Mouse (Mus musculus): ENCODE measurements at regions not wholly inside any gene's neighbourhood (a gene's known extent, or its start where the extent isn't known, plus 50 kb on each side); places are given as distances from the start of the nearest gene placed in this dataset.

DNA sequence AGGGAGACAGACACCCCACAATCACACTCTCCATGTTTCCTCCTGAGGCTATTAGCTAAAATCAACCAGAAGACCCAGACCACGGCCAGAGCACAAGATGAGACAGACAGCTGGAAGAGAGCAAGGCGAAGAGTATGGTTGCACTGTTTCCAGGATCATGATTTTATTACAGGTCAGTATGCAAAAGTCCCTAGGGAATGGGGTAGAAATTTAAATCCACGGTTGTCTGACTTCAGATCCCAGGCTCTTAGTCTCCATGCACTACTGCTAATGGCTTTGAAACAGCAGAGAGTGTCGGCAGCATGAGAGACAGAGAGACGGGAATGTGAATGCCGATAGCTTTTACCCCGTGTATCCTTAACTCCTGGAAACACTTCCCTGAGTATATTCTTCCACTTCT lies 105.2 kb downstream of the Mettl11b start:
- dilution Hi-C loops (cut with MboI; ENCODE audit: extremely low pct_ligation_motif_present, extremely low pct_unique_long_range_greater_than_20kb, low sequenced_read_pairs) (no loop called here), in situ Hi-C loops (cut with MboI; ENCODE audit: low pct_ligation_motif_present, low pct_unique_long_range_greater_than_20kb, low sequenced_read_pairs) (no loop called here)
- H3K9ac ChIP-seq (ENCODE audit: insufficient read depth, low read depth): no peak overlapping the region
- H3K9me3 ChIP-seq (replicated peaks; ENCODE audit: low read length): no peaks in the 10 kb centered on the region
- H3K27me3 ChIP-seq (replicated peaks): no peaks in the 10 kb centered on the region
- no peak overlapping the region for H3K4me3 ChIP-seq (replicated peaks in 1 of 3; ENCODE audit: low read depth in 2 of 3, low read length in 2 of 3, poor library complexity in 1 of 3)
- H3K79me2 ChIP-seq (replicated peaks; ENCODE audit: control insufficient read depth, extremely low read depth, insufficient read depth, poor library complexity, severe bottlenecking): no peaks in the 10 kb centered on the region
- TF ChIP-seq JUN (IDR thresholded peaks at IDR 0.05; ENCODE audit: insufficient read depth, low read depth, low read length): no peak
- no peak for TF ChIP-seq IRF4 (IDR thresholded peaks at IDR 0.05; ENCODE audit: low read depth, low read length)
- TF ChIP-seq POLR2AphosphoS2 (IDR thresholded peaks at IDR 0.05; ENCODE audit: low read depth, low read length): no peak
- TF ChIP-seq ZNF384 (IDR thresholded peaks at IDR 0.05; ENCODE audit: low read depth, low read length): no peak
- no peak for TF ChIP-seq ZKSCAN1 (IDR thresholded peaks at IDR 0.05; ENCODE audit: borderline replicate concordance, low read depth, low read length)
- TF ChIP-seq CTCF (conservative IDR thresholded peaks at IDR 0.05 in 1 of 2, IDR thresholded peaks at IDR 0.05 in 1 of 2; ENCODE audit: low read depth in 2 of 2, low read length in 2 of 2): no peak
- no peak for TF ChIP-seq PAX5 (IDR thresholded peaks at IDR 0.05; ENCODE audit: low read length)
- no peak for TF ChIP-seq EP300 (IDR thresholded peaks at IDR 0.05; ENCODE audit: low read length)
- TF ChIP-seq MAZ (IDR thresholded peaks at IDR 0.05; ENCODE audit: low read depth, low read length): no peak
- TF ChIP-seq ZC3H11A (IDR thresholded peaks at IDR 0.05; ENCODE audit: low read depth, low read length): no peak
- TF ChIP-seq RAD21 (IDR thresholded peaks at IDR 0.05; ENCODE audit: low read depth, low read length): no peak
- TF ChIP-seq USF1 (IDR thresholded peaks at IDR 0.05; ENCODE audit: low read depth, low read length): no peak
- TF ChIP-seq ZMIZ1 (IDR thresholded peaks at IDR 0.05; ENCODE audit: low read depth, low read length): no peak
- no peak for TF ChIP-seq MAFK (IDR thresholded peaks at IDR 0.05; ENCODE audit: insufficient replicate concordance, low read length)
- TF ChIP-seq POLR2A (IDR thresholded peaks at IDR 0.05; ENCODE audit: low read depth, low read length): no peak
- DNase-seq (ENCODE audit: extremely low read depth): no peak
- H3K4me2 ChIP-seq (ENCODE audit: insufficient read depth, low read depth, poor library complexity, severe bottlenecking): no peak overlapping the region
- H3K36me3 ChIP-seq (replicated peaks in 1 of 2; ENCODE audit: control insufficient read depth in 1 of 2, insufficient read depth in 1 of 2, low read length in 1 of 2): no peaks in the 10 kb centered on the region
- H3K27ac ChIP-seq (ENCODE audit: insufficient read depth, low read depth): no peak overlapping the region
- H3K4me1 ChIP-seq (ENCODE audit: control insufficient read depth in 1 of 2, insufficient read depth in 2 of 2): no peaks in the 10 kb centered on the region

GRCm38 (mm10) chr1:163618132-163618531 lies 106.9 kb downstream of the Mettl11b start:
- H3K4me1 ChIP-seq (ENCODE audit: control insufficient read depth in 1 of 2, insufficient read depth in 2 of 2): no peaks in the 10 kb centered on the region
- dilution Hi-C loops (cut with MboI; ENCODE audit: extremely low pct_ligation_motif_present, extremely low pct_unique_long_range_greater_than_20kb, low sequenced_read_pairs) (no loop called here), in situ Hi-C loops (cut with MboI; ENCODE audit: low pct_ligation_motif_present, low pct_unique_long_range_greater_than_20kb, low sequenced_read_pairs) (no loop called here)
- H3K36me3 ChIP-seq (replicated peaks in 1 of 2; ENCODE audit: control insufficient read depth in 1 of 2, insufficient read depth in 1 of 2, low read length in 1 of 2): no peaks in the 10 kb centered on the region
- no peak for TF ChIP-seq POLR2AphosphoS2 (IDR thresholded peaks at IDR 0.05; ENCODE audit: low read depth, low read length)
- TF ChIP-seq SMC3 (IDR thresholded peaks at IDR 0.05; ENCODE audit: low read depth, low read length): no peak
- no peak for TF ChIP-seq HCFC1 (IDR thresholded peaks at IDR 0.05; ENCODE audit: low read depth, low read length)
- no peak for TF ChIP-seq IRF4 (IDR thresholded peaks at IDR 0.05; ENCODE audit: low read depth, low read length)
- TF ChIP-seq KAT2A (IDR thresholded peaks at IDR 0.05; ENCODE audit: insufficient replicate concordance, low read length): no peak
- no peak for TF ChIP-seq CTCF (conservative IDR thresholded peaks at IDR 0.05 in 1 of 2, IDR thresholded peaks at IDR 0.05 in 1 of 2; ENCODE audit: low read depth in 2 of 2, low read length in 2 of 2)
- TF ChIP-seq MXI1 (IDR thresholded peaks at IDR 0.05; ENCODE audit: low read depth, low read length): no peak
- no peak overlapping the region for H3K4me2 ChIP-seq (ENCODE audit: insufficient read depth, low read depth, poor library complexity, severe bottlenecking)
- no peaks in the 10 kb centered on the region for H3K79me2 ChIP-seq (replicated peaks; ENCODE audit: control insufficient read depth, extremely low read depth, insufficient read depth, poor library complexity, severe bottlenecking)
- no peak overlapping the region for H3K9ac ChIP-seq (ENCODE audit: insufficient read depth, low read depth)
- no peak overlapping the region for H3K4me3 ChIP-seq (replicated peaks in 1 of 3; ENCODE audit: low read depth in 2 of 3, low read length in 2 of 3, poor library complexity in 1 of 3)
- H3K27ac ChIP-seq (ENCODE audit: insufficient read depth, low read depth): no peak overlapping the region
- DNase-seq (ENCODE audit: extremely low read depth): no peak
- no peaks in the 10 kb centered on the region for H3K27me3 ChIP-seq (replicated peaks)
- no peaks in the 10 kb centered on the region for H3K9me3 ChIP-seq (replicated peaks; ENCODE audit: low read length)
